Mouse (Mus musculus) left cerebral cortex, postnatal 25 days (tissue): ENCODE results near the gene Chpf. TPM values are rescaled to one million over a fixed set of nuclear protein-coding genes. Genes with fewer than 3 reads are reported as not detected.

Source experiments
- DNase-seq, 2 experiments: peaks; one replicate each; pipeline ENCODE4 v3.0.0; 2022; ENCODE audit warnings: low spot score in 2 of 2, mixed read lengths in 1 of 2
- intact Hi-C: fragments of 180-260 bp; cut with DNase I; formaldehyde crosslinking; loops from one replicate; pipeline ENCODE4 v1.15.1; 2025
- total RNA-seq, 2 experiments: library from RNA; stranded (reverse); gene quantifications; 2 replicates each; pipeline ENCODE4 v1.2.3; 2021

The Chpf gene
- total RNA-seq, result 10 to 100 TPM; 82.1 to 82.4 TPM

DNA sequence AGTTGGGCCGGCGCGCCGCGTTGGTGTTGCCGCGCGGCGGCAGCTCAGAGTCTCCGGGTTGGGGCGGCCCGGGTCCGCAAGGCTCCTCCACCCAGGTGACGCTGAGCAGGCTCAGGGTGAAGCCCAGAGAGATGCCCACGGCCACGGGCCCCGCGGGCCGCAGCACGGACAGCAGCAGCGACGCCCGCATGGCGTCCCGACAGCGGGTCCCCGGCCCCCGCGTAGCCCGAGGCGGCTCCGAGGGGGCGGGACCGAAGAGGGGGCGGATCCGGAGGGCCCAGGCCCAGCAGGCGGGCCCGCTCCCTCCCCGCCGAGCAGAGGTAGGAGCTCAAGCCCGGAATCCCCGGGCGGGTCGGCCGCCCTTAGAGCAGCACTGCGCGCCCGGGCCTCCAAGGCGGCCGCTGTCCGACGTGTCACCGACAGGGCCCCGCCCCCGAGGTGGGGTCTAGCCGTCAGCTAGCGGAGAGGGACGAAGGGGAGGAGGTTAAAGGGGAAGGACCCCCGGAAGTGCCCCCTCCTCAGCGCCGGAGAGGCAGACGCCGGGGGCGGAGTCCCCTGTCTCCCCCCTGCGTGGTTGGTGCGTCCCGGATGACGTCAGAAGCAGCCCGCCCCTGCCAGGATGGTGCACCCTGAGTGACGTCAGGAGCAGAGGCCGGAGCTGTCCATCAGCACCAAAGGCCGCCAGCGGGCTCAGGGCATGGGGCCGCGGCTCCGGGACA lies at the start of gene Chpf, which contains the start of gene Tmem198:
Gene Chpf, minus strand, starts transcription at position 392 of the 719 bp plus-strand sequence.
Gene Tmem198, plus strand, starts transcription at position 617 of the 719 bp plus-strand sequence.
- peak; percentile 98 to 99 for DNase-seq
- intact Hi-C loops, result no loop called here

DNA sequence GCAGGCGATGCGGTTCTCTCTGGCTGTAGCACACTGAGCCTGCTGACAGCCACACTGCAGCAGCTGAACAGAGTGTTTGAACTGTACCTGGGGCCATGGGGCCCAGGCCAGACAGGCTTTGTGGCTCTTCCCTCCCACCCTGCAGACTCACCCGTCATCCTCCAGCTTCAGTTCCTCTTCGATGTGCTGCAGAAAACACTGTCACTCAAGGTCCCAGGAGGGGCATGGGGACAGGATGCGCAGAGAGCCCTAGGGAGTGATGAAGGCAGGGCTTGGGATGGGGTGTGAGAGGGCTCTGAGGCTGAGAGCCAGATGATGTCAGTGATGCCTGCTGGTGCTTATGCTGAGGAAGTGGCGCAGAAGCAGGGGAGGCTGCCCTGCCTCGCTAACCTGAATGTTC lies 45.6 kb upstream of the Chpf start:
- DNase-seq, result no peak
- intact Hi-C loops, result loop anchor here (10.0 kb wide), 1 partner anchor 1560 kb away; no protein-coding TSS in a partner anchor

DNA sequence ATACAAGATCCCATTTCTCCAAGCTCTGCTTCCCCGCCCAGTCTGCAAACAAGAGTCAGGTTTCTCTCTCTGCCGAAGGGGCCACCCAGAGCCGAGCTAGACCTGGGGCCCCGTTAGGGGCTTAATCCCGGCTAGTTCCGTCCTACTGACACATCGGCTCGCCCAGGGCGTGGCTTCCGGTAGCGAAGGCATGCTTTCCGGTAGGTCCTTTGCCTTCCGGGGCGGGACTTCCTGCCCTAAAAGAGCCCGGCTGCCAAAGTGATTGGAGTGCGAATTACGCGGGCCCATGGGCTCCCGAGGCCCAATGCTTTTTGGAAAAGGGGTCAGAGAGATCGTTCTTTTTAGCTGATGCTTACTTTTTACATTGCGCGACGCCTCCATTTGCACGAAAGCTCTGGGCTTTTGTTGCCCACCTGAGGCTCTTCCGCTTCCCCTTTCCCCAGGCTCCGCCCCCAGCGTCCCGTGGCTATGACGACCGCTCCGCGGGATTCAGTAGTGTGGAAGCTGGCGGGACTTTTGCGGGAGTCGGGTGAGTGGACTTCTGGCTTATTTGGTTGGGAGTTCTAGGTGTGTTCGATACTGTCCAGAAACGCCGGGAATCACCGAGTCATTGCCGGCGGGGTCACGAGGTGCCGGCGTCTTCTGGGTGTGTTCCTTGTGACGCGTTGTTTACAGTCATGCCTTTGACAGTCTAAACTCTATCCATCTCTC lies 42.4 kb upstream of the Chpf start, which contains the start of gene Stk11ip:
Gene Stk11ip, plus strand, starts transcription at position 209 of the 711 bp plus-strand sequence.
- intact Hi-C loops, result loop anchor here (10.0 kb wide), 1 partner anchor 1563 kb away; no protein-coding TSS in a partner anchor
- peak; percentile 94 for DNase-seq

DNA sequence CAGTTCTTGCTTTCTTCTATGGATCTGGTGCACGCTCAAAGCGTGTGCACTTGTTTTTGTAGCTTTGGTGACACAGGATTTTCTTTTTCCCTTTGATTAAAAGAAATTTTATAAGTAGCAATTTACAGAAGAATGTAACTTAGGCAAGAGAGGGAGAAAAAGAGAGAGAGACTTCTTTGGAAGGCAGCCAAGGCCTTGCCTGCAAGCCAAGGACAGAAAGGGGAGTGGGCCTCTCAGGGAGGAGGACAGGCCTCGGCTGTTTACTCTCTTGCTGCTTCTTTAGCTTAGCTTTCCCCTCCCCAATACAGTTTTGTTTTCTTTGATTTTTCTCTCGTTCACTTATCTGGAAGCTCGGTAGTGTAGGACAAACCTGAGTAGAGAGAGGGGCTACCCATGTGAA lies 40.5 kb upstream of the Chpf start:
- no peak for DNase-seq
- intact Hi-C loops, result no loop called here

DNA sequence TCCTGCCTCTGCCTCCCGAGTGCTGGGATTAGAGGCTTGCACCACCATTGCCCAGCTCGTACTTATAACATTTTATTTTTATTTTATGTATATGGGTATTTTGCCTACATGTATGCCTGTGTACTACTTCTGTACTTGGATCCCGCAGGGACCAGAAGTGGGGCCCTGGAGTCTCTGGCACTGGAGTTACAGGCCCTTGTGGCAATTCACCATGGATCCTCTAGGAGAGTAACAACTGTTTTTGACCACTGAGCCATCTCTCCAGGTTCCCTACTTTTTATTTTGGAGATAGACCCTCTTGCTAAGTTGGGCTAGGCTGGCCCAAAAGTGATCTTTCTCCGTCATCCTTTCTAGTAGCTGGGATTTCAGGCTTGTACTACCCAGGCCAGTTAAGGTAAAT lies 39.3 kb upstream of the Chpf start:
- intact Hi-C loops, result no loop called here
- DNase-seq, result no peak

DNA sequence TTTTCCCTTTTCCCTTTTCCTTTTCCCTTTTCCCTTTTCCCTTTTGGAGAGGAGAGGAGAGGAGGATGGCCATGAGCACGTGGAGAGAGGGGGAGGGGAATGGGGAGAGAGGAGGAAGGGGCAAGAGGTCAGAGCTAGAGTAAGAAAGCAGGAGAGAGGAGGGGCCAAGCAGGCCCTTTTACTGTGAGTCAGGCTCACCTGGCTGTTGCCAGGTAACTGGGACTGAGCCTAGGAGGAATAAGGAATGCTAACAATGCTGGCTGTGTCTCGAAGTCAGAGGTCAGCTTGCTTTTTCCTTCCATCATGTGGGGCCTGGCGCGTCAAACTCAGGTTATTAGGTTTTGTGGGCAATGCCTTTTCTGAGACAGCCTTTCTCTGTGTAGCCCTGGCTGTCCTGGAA lies 38.9 kb upstream of the Chpf start:
- no peak for DNase-seq
- intact Hi-C loops, result no loop called here

DNA sequence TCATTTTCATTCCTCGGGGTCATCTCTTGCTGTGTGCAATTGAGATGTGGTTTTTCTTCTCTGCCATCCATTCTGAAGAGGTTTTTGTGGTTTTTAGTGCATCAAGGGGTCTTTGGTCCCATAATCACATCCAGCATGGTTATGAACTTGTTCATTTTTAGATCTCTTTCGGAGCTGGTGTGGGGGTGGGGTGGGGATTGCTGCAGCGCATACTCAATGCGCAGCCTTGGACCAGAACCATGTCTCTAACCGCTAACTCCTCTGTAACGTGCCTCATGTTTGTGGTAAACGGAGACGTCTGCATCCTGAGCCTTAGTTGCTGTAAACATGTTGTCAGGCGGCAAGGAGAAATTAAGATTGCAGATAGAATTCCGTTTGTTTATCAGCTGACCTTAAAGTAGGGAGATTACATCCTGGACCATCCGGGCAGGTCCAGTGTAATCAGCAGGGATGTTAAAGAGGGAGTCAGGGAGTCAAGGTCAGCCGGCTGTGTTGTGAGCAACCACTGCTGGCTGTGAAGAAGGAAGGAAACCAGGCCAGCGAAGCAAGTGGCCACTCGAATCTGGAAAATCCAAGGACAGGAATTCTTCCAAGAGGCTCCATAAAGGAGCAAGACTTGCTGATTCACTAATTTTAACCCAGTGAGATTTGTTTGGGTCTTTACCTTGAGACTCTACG lies 37.7 kb upstream of the Chpf start:
- intact Hi-C loops, result no loop called here
- no peak for DNase-seq

DNA sequence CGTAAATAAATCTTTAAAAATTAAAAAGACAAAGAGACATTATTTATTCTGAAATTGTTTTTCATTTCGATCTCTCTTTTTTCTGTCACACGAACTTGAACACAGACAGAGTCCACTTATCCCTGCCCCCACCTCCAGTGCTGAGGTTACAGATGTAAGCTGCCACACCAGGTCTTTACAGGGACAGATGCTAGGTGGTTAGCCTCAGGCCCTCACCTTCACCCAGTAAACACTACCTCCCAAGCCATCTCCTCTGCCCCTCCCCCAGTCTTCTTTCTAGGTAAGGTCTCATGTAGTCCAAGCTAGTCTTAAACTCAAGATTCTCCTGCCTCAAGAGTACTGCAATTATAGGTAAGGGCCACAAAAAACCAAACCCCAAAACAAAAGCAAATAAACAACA lies 33.4 kb upstream of the Chpf start:
- DNase-seq, result no peak
- intact Hi-C loops, result no loop called here

DNA sequence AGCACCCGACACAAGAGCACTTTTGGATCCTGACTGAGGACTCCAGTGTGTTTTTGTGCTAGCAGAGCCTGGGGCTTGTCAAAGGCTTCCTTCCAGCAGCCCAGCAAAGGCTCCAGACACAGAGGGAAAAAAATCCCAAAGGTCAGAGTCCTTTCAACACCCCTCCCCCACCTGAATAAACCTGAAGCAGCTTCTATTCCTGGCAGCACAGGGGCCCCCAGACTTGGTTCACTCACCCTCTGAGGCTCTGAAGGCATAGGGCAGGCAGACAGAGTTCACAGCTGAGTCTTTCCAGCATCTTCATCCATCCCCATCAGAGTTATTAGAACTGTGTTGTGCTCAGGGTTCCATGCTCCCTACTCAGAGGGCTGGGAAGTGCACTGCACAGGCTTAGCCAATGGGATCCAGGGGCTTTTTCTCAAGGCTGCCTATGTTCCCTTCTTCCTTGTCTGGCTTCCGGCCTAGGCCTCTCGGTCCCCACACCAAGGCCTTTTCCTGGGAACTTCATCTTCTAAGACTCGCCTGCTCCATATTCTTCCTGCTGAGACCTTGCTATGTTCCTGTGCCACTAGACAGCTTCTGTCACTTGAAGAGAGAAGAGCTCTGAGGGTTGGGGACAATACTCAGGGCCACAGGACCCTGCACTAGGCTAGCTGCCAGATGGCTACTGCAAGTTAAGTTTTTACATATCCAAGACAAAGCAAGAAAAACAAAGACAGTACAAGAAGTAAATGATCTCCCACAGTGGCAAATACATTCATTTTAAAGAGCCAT lies 32.5 kb upstream of the Chpf start:
- DNase-seq, result no peak
- intact Hi-C loops, result no loop called here

DNA sequence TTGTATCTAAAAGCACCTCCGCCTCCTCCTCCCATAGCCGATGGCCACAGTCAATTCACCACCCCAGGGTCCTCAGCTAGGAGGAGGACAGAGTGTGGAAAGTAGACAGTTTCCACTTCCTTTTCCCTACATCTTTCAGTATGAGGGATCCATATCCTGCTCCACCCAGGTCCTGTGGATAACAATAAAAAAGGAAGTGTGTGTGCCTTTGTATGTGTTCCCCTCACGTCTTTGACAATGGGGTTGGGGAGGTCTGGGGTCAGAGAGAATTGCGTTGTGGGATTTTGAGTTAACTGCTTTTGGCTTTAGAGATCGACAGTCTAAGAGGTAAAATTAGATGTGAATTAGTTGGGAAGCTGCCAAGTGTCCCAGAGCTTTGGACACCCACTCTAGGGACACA lies 31.0 kb upstream of the Chpf start:
- no peak for DNase-seq
- intact Hi-C loops, result no loop called here

DNA sequence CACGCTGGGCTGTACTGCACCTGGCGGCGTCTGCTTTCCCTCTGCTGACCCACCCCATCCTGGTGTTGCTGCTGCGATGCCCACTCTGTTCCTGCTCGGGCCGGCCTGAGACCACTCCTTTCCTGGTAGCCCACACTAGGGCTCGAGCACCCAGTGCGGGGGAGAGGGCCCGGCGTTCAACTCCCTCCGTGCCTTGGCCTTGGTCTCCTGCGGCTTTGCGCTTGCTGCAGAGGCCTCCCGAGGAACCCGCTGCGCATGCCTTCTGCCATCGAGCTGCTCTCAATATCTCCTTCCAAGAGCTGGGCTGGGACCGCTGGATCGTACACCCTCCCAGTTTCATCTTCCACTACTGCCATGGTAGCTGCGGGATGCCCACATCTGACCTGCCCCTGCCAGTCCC lies 30.5 kb upstream of the Chpf start:
- no peak for DNase-seq
- intact Hi-C loops, result loop anchor here (5.0 kb wide), 1 partner anchor 48 kb away; no protein-coding TSS in a partner anchor

DNA sequence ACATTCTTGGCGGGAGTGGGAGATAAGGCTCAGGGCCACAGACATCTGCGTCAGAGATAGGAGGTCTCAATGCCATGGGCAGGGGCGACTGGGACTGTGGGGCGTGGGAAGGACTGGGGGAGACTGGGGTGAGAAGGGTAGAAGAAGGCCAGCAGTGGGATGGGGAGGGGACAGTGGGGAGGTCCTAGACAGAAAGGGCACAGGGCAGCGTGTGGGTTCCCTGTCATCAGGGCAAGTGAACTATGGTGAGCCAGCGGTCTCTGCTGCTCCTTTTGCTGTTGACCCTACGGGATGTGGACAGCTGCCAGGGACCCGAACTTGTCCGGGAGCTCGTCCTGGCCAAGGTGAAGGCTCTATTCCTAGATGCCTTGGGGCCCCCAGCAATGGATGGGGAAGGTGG lies 27.9 kb upstream of the Chpf start, which contains the start of gene Inha:
Gene Inha, plus strand, starts transcription at position 72 of the 400 bp plus-strand sequence.
- no peak for DNase-seq
- intact Hi-C loops, result loop anchor here (5.0 kb wide), 1 partner anchor 50 kb away; no protein-coding TSS in a partner anchor

DNA sequence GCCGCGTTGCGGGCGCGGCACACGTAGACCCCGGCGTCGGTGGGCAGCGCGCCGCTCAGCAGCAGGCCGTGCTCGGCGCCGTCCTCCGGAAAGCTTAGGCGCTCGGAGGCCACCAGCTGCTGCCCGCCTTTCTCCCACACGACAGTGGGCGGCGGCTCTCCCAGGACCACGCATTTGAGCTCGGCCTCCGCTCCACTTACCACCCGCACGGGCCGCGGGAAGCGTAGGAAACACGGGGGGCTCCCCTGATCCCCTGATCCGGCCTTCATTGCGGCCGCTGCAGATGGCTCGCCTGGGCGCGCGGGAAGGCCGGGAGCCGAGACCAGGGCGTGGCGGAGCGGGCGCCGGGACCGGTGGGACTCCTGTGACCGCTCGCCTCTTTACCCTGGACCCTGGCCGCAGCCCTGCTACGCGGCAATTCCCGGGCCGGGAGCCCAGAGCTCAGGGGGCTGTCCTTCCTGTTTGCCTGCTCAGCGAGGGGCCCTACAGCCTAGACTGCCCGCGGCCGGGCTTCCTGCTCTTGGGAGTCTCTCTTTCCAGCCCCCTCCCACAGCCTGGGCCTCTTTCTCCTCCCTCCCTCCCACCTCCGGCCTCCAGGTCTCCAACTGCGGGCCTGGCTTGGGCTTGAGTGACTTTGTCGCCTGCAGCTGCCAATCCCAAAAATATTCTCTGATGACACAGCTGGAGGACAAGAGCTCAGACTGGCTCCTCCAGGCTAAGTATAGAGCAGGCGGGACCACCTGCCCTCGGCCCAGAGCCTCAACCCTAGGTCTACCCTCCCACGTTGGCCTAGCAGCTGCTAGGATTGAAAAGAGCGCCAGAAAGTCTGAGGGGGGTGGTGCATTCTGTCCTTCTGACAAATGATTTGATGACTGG lies 27.1 kb upstream of the Chpf start, which contains the start of gene Obsl1:
Gene Obsl1, minus strand, starts transcription at position 497 of the 876 bp plus-strand sequence.
- DNase-seq, result peak; percentile 34 to 52
- intact Hi-C loops, result loop anchor here (5.0 kb wide), 1 partner anchor 51 kb away; no protein-coding TSS in a partner anchor

DNA sequence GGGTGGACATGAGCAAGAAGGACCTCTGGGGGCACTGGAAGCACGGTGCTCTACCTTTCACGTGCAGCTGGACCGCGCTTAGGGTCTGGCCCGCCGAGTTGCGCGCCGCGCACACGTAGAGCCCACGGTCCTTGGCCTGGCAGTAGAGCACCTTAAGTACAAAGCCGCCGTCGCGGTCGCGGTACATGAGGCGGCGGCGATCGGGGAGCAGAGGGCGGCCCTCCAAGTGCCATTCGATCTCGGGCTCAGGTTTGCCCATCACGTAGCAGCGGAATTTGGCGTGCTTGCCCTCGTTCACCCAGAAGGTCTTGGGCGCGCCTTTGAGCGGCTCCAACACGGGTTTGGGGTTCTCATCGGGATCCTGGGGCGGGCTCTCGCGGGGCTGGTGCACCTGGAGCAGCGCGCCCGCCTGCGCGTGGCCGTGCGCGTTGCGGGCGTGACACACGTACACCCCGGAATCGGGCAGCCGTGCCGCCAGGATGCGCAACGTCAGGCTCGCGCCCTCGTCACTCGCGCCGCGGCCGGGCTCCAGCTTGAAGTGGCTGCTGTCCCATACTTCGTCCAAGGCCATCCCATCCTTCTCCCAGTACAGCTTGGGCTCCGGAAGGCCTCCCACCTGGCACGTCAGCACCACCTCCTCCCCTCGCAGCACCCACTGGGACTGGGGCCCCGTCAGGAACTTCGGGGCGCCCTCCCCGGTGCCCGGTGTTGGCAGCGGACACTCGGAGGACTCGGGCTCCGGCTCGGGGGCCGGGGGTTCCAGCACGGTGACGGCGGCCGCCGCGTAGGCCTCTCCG lies 26.2 kb upstream of the Chpf start:
- intact Hi-C loops, result loop anchor here (5.0 kb wide), 1 partner anchor 52 kb away; no protein-coding TSS in a partner anchor
- DNase-seq, result peak; percentile 86 to 89

DNA sequence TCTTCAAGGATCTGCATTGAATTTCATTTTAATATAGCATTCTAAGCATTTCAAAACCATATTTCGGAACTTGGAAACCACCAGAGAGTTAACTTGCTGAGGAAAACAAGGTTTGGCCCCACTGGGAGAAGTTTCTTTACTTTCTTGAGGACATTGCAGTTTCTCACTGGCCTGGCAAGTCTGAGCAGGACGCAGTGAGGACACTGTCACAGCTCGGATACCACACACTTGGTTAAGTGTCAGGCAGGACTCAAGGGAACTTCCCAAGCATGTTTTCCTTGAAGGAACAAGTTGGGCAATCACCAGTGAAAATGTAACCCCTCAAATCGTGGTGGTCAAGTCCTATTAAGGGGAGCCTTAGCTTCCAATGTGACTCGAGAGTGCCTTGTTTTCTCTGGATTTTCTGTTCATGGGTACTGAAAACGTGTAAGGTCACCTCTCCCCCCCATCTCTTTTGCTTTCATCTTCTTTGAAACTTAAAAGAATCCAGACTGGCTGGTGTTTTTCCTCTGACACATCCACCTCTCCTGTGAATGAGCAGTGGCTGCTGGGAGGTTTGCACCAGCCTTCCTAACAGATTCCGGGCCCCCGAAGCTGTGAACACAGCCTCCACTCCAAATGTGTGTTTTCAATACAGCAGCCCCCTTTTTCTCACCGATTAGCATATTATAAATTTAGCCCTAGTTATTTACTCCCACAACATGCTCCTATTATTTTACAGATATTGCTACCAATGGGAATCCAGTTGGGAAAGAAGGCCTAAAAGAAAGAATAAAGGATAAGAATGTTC lies 25.3 kb upstream of the Chpf start:
- intact Hi-C loops, result loop anchor here (5.0 kb wide), 1 partner anchor 53 kb away; no protein-coding TSS in a partner anchor
- DNase-seq, result peak; percentile 45 to 79

DNA sequence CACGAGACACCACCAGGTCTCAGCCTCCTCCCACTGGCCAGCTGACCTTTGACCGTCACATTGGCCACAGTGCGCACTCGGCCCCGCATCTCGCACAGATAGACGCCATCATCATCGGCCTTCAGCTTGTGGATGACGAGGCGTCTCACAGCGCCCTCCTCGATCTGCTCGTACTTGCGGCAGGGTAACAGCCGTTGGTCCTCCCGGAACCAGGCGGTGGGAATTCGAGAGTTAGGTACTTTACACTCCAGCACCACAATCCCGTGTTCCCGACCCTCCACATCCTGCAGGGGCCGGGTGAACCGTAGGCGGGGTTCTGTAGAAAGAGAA lies 24.5 kb upstream of the Chpf start:
- no peak for DNase-seq
- intact Hi-C loops, result no loop called here
